Mouse (Mus musculus): Measurements from ENCODE around the gene Edem1.
A peak's percentile ranks its signal among the peaks of the same experiment; 100 is the strongest.

Edem1 gene

GRCm38 (mm10) chr6:108828234-108828868 lies at the start of gene Edem1:
Edem1 (plus strand) TSS chr6:108828641.
- peak; percentile 95 to 96 for DNase-seq (ENCODE audit: low spot score in 2 of 2)

- no peak for DNase-seq (ENCODE audit: low spot score in 2 of 2)
Observed at GRCm38 (mm10) chr6:108781865-108782264, 46.6 kb upstream of the Edem1 start.

DNA sequence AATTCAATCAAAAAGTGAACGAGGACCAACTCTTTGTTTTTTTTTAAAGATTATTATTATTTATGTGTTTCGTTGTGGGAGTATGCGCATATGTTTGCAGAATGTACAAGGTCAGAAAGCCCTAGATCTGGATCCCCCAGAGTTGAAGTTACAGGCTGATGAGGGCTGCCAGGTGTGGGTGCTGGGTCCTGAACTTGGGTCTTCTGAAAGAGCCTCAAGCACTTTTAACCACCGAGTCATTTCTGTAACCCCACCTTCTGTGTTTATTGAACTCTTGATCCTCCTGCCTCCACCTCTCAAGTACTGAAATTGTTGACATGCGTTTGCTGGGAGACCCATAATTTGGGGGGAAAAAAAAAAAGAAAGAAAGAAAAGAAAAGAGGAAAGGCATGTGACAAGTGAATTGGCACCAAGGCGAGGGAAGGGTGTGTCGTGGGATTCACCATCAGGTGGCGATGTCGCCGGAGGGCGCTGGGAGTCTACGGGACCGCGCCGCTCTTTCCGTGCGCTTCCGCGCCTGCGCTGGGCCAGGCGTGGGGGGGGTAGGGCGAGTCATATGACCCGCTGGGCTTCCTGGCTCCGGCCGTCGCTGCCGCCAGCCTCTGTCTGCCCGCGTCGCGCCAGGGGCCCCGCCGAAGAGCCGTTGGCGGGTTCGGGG lies 45.8 kb upstream of the Edem1 start, which contains the start of gene Arl8b:
Gene Arl8b, plus strand, starts transcription at position 574 of the 658 bp plus-strand sequence.
- peak; percentile 90 to 93 for DNase-seq (ENCODE audit: low spot score in 2 of 2)

GRCm38 (mm10) chr6:108783184-108783881 lies 45.1 kb upstream of the Edem1 start:
- peak; percentile 41 to 46 for DNase-seq (ENCODE audit: low spot score in 2 of 2)

GRCm38 (mm10) chr6:108784056-108784455 lies 44.4 kb upstream of the Edem1 start:
- DNase-seq (ENCODE audit: low spot score in 2 of 2) = no peak

- DNase-seq (ENCODE audit: low spot score in 2 of 2) = no peak
Observed at GRCm38 (mm10) chr6:108784796-108785195, 43.6 kb upstream of the Edem1 start.

- no peak for DNase-seq (ENCODE audit: low spot score in 2 of 2)
Observed at GRCm38 (mm10) chr6:108785551-108785950, 42.9 kb upstream of the Edem1 start.

GRCm38 (mm10) chr6:108791498-108791897 lies 36.9 kb upstream of the Edem1 start:
- no peak for DNase-seq (ENCODE audit: low spot score in 2 of 2)

GRCm38 (mm10) chr6:108795912-108796311 lies 32.5 kb upstream of the Edem1 start:
- no peak for DNase-seq (ENCODE audit: low spot score in 2 of 2)

DNA sequence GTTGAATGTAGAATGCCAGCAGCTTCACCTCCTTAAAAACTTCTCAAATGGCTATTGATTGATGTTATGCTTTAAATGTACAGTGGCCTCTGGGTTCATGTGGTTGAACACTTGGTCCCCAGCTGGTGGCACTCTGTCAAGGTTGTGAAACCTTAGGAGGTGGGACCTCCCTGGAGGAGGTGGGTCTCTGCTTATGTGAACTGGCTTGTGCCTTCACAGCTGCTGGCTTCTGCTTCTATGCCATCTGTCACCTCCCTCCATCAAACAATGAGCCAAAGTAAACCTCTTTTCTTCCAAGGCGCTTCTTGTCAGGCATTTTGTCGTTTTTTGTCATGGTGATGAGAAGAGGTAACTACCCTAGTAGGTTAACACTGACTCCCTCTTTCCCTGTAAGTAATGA lies 31.7 kb upstream of the Edem1 start:
- DNase-seq (ENCODE audit: low spot score in 2 of 2) = no peak

GRCm38 (mm10) chr6:108805194-108805593 lies 23.2 kb upstream of the Edem1 start:
- no peak for DNase-seq (ENCODE audit: low spot score in 2 of 2)

- DNase-seq (ENCODE audit: low spot score in 2 of 2) = no peak
Observed at GRCm38 (mm10) chr6:108805871-108806270, 22.6 kb upstream of the Edem1 start.

GRCm38 (mm10) chr6:108807446-108807845 lies 21.0 kb upstream of the Edem1 start:
- no peak for DNase-seq (ENCODE audit: low spot score in 2 of 2)

- DNase-seq (ENCODE audit: low spot score in 2 of 2) = no peak
Observed at GRCm38 (mm10) chr6:108808786-108809185, 19.7 kb upstream of the Edem1 start.

GRCm38 (mm10) chr6:108810237-108810636 lies 18.2 kb upstream of the Edem1 start:
- DNase-seq (ENCODE audit: low spot score in 2 of 2) = no peak

GRCm38 (mm10) chr6:108812134-108812533 lies 16.3 kb upstream of the Edem1 start:
- no peak for DNase-seq (ENCODE audit: low spot score in 2 of 2)

- DNase-seq (ENCODE audit: low spot score in 2 of 2) = no peak
Observed at GRCm38 (mm10) chr6:108817510-108817909, 10.9 kb upstream of the Edem1 start.

GRCm38 (mm10) chr6:108824816-108825545 lies 3.5 kb upstream of the Edem1 start:
- no peak for DNase-seq (ENCODE audit: low spot score in 2 of 2)

- no peak for DNase-seq (ENCODE audit: low spot score in 2 of 2)
Observed at GRCm38 (mm10) chr6:108826070-108826469, 2.4 kb upstream of the Edem1 start.

GRCm38 (mm10) chr6:108827336-108827920 lies 1.0 kb upstream of the Edem1 start:
- no peak for DNase-seq (ENCODE audit: low spot score in 2 of 2)

GRCm38 (mm10) chr6:108828872-108829271 lies 431 bp downstream of the Edem1 start:
- peak in 1 of 2 experiments; percentile 39 for DNase-seq (ENCODE audit: low spot score in 2 of 2)

Data from frontal cortex, postnatal 10 days (tissue).